Mouse (Mus musculus) MEL (cell line): ENCODE data around the gene Fbxo48. TPM values are rescaled to one million over a fixed set of nuclear protein-coding genes. Genes with fewer than 3 reads are reported as not detected.

Experiments used
- DNase-seq: peaks from one replicate; pipeline ENCODE4 v3.0.0; 2011; ENCODE audit warnings: low read depth, low spot score
- H3K27ac ChIP-seq: 2 replicates; pipeline ENCODE4 v1.5.1; 2012; ENCODE audit warnings: low read depth, mild to moderate bottlenecking, control low read depth, low read length, moderate library complexity; ENCODE audit not compliant: control insufficient read depth
- H3K27me3 ChIP-seq, 2 experiments: fragments of 150-350 bp in 1 of 2; sonication (generic) in 1 of 2; 2 replicates each; pipeline ENCODE4 v1.6.1; 2012; ENCODE audit warnings: low read length in 2 of 2, mild to moderate bottlenecking in 2 of 2, improper control_type of control experiment in 1 of 2, moderate library complexity in 1 of 2; ENCODE audit not compliant: insufficient read depth in 2 of 2, control insufficient read depth in 1 of 2
- H3K36me3 ChIP-seq, 2 experiments: 2 replicates each; pipeline ENCODE4 v1.6.1; 2012 to 2014; ENCODE audit warnings: low read length in 2 of 2, improper control_type of control experiment in 1 of 2, inconsistent platforms in 1 of 2, mild to moderate bottlenecking in 1 of 2; ENCODE audit not compliant: insufficient read depth in 2 of 2, control insufficient read depth in 1 of 2
- H3K4me1 ChIP-seq, 2 experiments: fragments of 150-350 bp in 1 of 2; sonication (generic) in 1 of 2; 2 replicates each; pipeline ENCODE4 v1.6.1; 2012; ENCODE audit warnings: low read length in 2 of 2, improper control_type of control experiment in 1 of 2, mild to moderate bottlenecking in 1 of 2; ENCODE audit not compliant: insufficient read depth in 2 of 2, control insufficient read depth in 1 of 2
- H3K4me3 ChIP-seq, 2 experiments: fragments of 150-350 bp in 1 of 2; sonication (generic) in 1 of 2; 2 replicates each; pipeline ENCODE4 v1.5.1; 2012; ENCODE audit warnings: low read depth in 2 of 2, low read length in 2 of 2, mild to moderate bottlenecking in 2 of 2, moderate library complexity in 2 of 2, control low read depth in 1 of 2, improper control_type of control experiment in 1 of 2; ENCODE audit not compliant: control insufficient read depth in 1 of 2, insufficient read depth in 1 of 2
- H3K79me2 ChIP-seq: 2 replicates; pipeline ENCODE4 v1.6.1; 2012; ENCODE audit warnings: mild to moderate bottlenecking, low read length, moderate library complexity; ENCODE audit not compliant: control insufficient read depth, poor library complexity, insufficient read depth
- H3K9ac ChIP-seq: 2 replicates; pipeline ENCODE4 v1.6.1; 2012; ENCODE audit warnings: low read depth, mild to moderate bottlenecking, control low read depth, low read length, moderate library complexity; ENCODE audit not compliant: control insufficient read depth, poor library complexity, severe bottlenecking
- H3K9me3 ChIP-seq: fragments of 150-350 bp; sonication (generic); replicated peaks from 2 replicates; pipeline ENCODE4 v1.6.1; 2012; ENCODE audit warnings: mild to moderate bottlenecking, low read length, improper control_type of control experiment, moderate library complexity; ENCODE audit not compliant: insufficient read depth
- BHLHE40 ChIP-seq: IDR thresholded peaks from 2 replicates; pipeline ENCODE4 v1.6.1; 2012; ENCODE audit warnings: low read depth, mild to moderate bottlenecking, inconsistent platforms, low read length, improper control_type of control experiment, borderline replicate concordance
- CHD1 ChIP-seq: IDR thresholded peaks from 2 replicates; pipeline ENCODE4 v1.6.1; 2012; ENCODE audit warnings: low read depth, mild to moderate bottlenecking, inconsistent platforms, low read length, improper control_type of control experiment
- CHD2 ChIP-seq: IDR thresholded peaks from 2 replicates; pipeline ENCODE4 v1.6.1; 2011; ENCODE audit warnings: low read length, improper control_type of control experiment
- CTCF ChIP-seq, 3 experiments: IDR thresholded peaks in 2 of 3; conservative IDR thresholded peaks in 1 of 3; 2 replicates each; pipeline ENCODE4 v1.5.1; 2011 to 2012; ENCODE audit warnings: low read length in 3 of 3, low read depth in 2 of 3, mild to moderate bottlenecking in 2 of 3, improper control_type of control experiment in 1 of 3, inconsistent platforms in 1 of 3, mixed read lengths in 1 of 3, moderate library complexity in 1 of 3; ENCODE audit not compliant: control insufficient read depth in 1 of 3, insufficient read depth in 1 of 3, poor library complexity in 1 of 3, severe bottlenecking in 1 of 3
- E2F4 ChIP-seq: IDR thresholded peaks from 2 replicates; pipeline ENCODE4 v1.6.1; 2011; ENCODE audit warnings: low read depth, low read length, improper control_type of control experiment, borderline replicate concordance
- EP300 ChIP-seq, 2 experiments: IDR thresholded peaks; 2 replicates each; pipeline ENCODE4 v1.6.1; 2011; ENCODE audit warnings: improper control_type of control experiment in 2 of 2, low read length in 2 of 2, low read depth in 1 of 2, mild to moderate bottlenecking in 1 of 2
- ETS1 ChIP-seq: IDR thresholded peaks from 2 replicates; pipeline ENCODE4 v1.6.1; 2012; ENCODE audit warnings: low read depth, mild to moderate bottlenecking, inconsistent platforms, low read length, improper control_type of control experiment, moderate library complexity
- GABPA ChIP-seq: IDR thresholded peaks from 2 replicates; pipeline ENCODE4 v1.6.1; 2012; ENCODE audit warnings: low read depth, mild to moderate bottlenecking, inconsistent platforms, low read length, improper control_type of control experiment, moderate library complexity
- GATA1 ChIP-seq: IDR thresholded peaks from 2 replicates; pipeline ENCODE4 v1.6.1; 2011; ENCODE audit warnings: low read depth, low read length, improper control_type of control experiment
- HCFC1 ChIP-seq: IDR thresholded peaks from 2 replicates; pipeline ENCODE4 v1.6.1; 2012; ENCODE audit warnings: low read depth, mild to moderate bottlenecking, inconsistent platforms, low read length, improper control_type of control experiment, moderate library complexity
- JUND ChIP-seq: IDR thresholded peaks from 2 replicates; pipeline ENCODE4 v1.6.1; 2011; ENCODE audit warnings: low read depth, mild to moderate bottlenecking, improper control_type of control experiment, low read length
- KAT2A ChIP-seq: conservative IDR thresholded peaks from 2 replicates; pipeline ENCODE4 v1.6.1; 2012; ENCODE audit warnings: low read depth, low read length, improper control_type of control experiment, inconsistent platforms
- MAFK ChIP-seq: IDR thresholded peaks from 2 replicates; pipeline ENCODE4 v1.6.1; 2011; ENCODE audit warnings: low read depth, mild to moderate bottlenecking, low read length, improper control_type of control experiment, borderline replicate concordance
- MAX ChIP-seq: IDR thresholded peaks from 2 replicates; pipeline ENCODE4 v1.6.1; 2011; ENCODE audit warnings: low read length, improper control_type of control experiment
- MAZ ChIP-seq: IDR thresholded peaks from 2 replicates; pipeline ENCODE4 v1.6.1; 2012; ENCODE audit warnings: low read depth, mild to moderate bottlenecking, inconsistent platforms, low read length, improper control_type of control experiment
- MEF2A ChIP-seq: IDR thresholded peaks from 2 replicates; pipeline ENCODE4 v1.6.1; 2014; ENCODE audit warnings: low read depth, mild to moderate bottlenecking, inconsistent platforms, low read length, improper control_type of control experiment; ENCODE audit not compliant: poor library complexity, insufficient replicate concordance, severe bottlenecking; ENCODE audit errors: extremely low read depth
- MXI1 ChIP-seq: IDR thresholded peaks from 2 replicates; pipeline ENCODE4 v1.6.1; 2011; ENCODE audit warnings: mild to moderate bottlenecking, low read depth, low read length, improper control_type of control experiment
- MYB ChIP-seq: IDR thresholded peaks from 2 replicates; pipeline ENCODE4 v1.6.1; 2011; ENCODE audit warnings: mild to moderate bottlenecking, low read depth, low read length, improper control_type of control experiment
- MYC ChIP-seq: IDR thresholded peaks from 2 replicates; pipeline ENCODE4 v1.6.1; 2011; ENCODE audit warnings: low read depth, mild to moderate bottlenecking, low read length, improper control_type of control experiment, moderate library complexity
- NELFE ChIP-seq: IDR thresholded peaks from 2 replicates; pipeline ENCODE4 v1.6.1; 2011; ENCODE audit warnings: low read depth, low read length, improper control_type of control experiment
- NRF1 ChIP-seq: IDR thresholded peaks from 2 replicates; pipeline ENCODE4 v1.6.1; 2014; ENCODE audit warnings: low read depth, mild to moderate bottlenecking, inconsistent platforms, low read length, improper control_type of control experiment, moderate library complexity; ENCODE audit not compliant: poor library complexity, insufficient read depth, severe bottlenecking
- POLR2A ChIP-seq, 2 experiments: IDR thresholded peaks; 2 replicates each; pipeline ENCODE4 v1.6.1; 2011 to 2012; ENCODE audit warnings: low read length in 2 of 2, mild to moderate bottlenecking in 2 of 2, control low read depth in 1 of 2, improper control_type of control experiment in 1 of 2, low read depth in 1 of 2, moderate library complexity in 1 of 2; ENCODE audit not compliant: control insufficient read depth in 1 of 2, insufficient read depth in 1 of 2, poor library complexity in 1 of 2
- POLR2AphosphoS2 ChIP-seq: IDR thresholded peaks from 2 replicates; pipeline ENCODE4 v1.6.1; 2011; ENCODE audit warnings: low read length, improper control_type of control experiment
- POLR2AphosphoS5 ChIP-seq: IDR thresholded peaks from 2 replicates; pipeline ENCODE4 v1.6.1; 2012; ENCODE audit warnings: low read depth, borderline replicate concordance, mild to moderate bottlenecking, inconsistent platforms, low read length, moderate library complexity, mixed read lengths
- RAD21 ChIP-seq: IDR thresholded peaks from 2 replicates; pipeline ENCODE4 v1.6.1; 2011; ENCODE audit warnings: mild to moderate bottlenecking, low read depth, low read length, improper control_type of control experiment
- RCOR1 ChIP-seq: IDR thresholded peaks from 2 replicates; pipeline ENCODE4 v1.6.1; 2012; ENCODE audit warnings: low read depth, mild to moderate bottlenecking, inconsistent platforms, low read length, improper control_type of control experiment
- SIN3A ChIP-seq: IDR thresholded peaks from 2 replicates; pipeline ENCODE4 v1.6.1; 2012; ENCODE audit warnings: low read length, improper control_type of control experiment, inconsistent platforms
- SMC3 ChIP-seq: IDR thresholded peaks from 2 replicates; pipeline ENCODE4 v1.6.1; 2011; ENCODE audit warnings: low read depth, low read length, improper control_type of control experiment
- TAL1 ChIP-seq: IDR thresholded peaks from 2 replicates; pipeline ENCODE4 v1.6.1; 2012; ENCODE audit warnings: mild to moderate bottlenecking, inconsistent platforms, low read length, moderate library complexity, mixed read lengths
- TBP ChIP-seq: IDR thresholded peaks from 2 replicates; pipeline ENCODE4 v1.8.0; 2011; ENCODE audit warnings: low read depth, low read length, improper control_type of control experiment
- TCF12 ChIP-seq: IDR thresholded peaks from 2 replicates; pipeline ENCODE4 v1.6.1; 2014; ENCODE audit warnings: low read depth, mild to moderate bottlenecking, inconsistent platforms, low read length, improper control_type of control experiment, moderate library complexity
- UBTF ChIP-seq: IDR thresholded peaks from 2 replicates; pipeline ENCODE4 v1.6.1; 2012; ENCODE audit warnings: low read depth, mild to moderate bottlenecking, inconsistent platforms, low read length, improper control_type of control experiment, moderate library complexity, borderline replicate concordance; ENCODE audit not compliant: insufficient read depth
- USF1 ChIP-seq: IDR thresholded peaks from 2 replicates; pipeline ENCODE4 v1.6.1; 2014; ENCODE audit warnings: low read depth, mild to moderate bottlenecking, inconsistent platforms, low read length, improper control_type of control experiment, moderate library complexity
- USF2 ChIP-seq, 2 experiments: IDR thresholded peaks; 2 replicates each; pipeline ENCODE4 v1.6.1; 2011 to 2012; ENCODE audit warnings: improper control_type of control experiment in 2 of 2, low read length in 2 of 2, borderline replicate concordance in 1 of 2, inconsistent platforms in 1 of 2, low read depth in 1 of 2, mild to moderate bottlenecking in 1 of 2; ENCODE audit not compliant: insufficient read depth in 1 of 2
- ZC3H11A ChIP-seq: IDR thresholded peaks from 2 replicates; pipeline ENCODE4 v1.6.1; 2012; ENCODE audit warnings: low read depth, mild to moderate bottlenecking, inconsistent platforms, low read length, improper control_type of control experiment
- ZKSCAN1 ChIP-seq: IDR thresholded peaks from 2 replicates; pipeline ENCODE4 v1.6.1; 2012; ENCODE audit warnings: low read depth, mild to moderate bottlenecking, inconsistent platforms, low read length, improper control_type of control experiment, moderate library complexity
- ZMIZ1 ChIP-seq: IDR thresholded peaks from 2 replicates; pipeline ENCODE4 v1.6.1; 2012; ENCODE audit warnings: low read depth, mild to moderate bottlenecking, inconsistent platforms, low read length, improper control_type of control experiment, moderate library complexity
- ZNF384 ChIP-seq: IDR thresholded peaks from 2 replicates; pipeline ENCODE4 v1.6.1; 2012; ENCODE audit warnings: low read depth, mild to moderate bottlenecking, inconsistent platforms, low read length, improper control_type of control experiment
- polyA plus RNA-seq, 2 experiments: library from polyadenylated mRNA; stranded (reverse) in 1 of 2; unstranded in 1 of 2; fragments of >175 nt in 1 of 2; fragments of >200 nt in 1 of 2; gene quantifications; 2 replicates each; pipeline versions ENCODE4 v1.2.1 to v1.2.4; 2012; ENCODE audit warnings: low replicate concordance in 2 of 2, low read depth in 1 of 2; ENCODE audit not compliant: insufficient read length in 2 of 2, insufficient read depth in 1 of 2, missing spikeins in 1 of 2
- total RNA-seq: library from RNA; depleted of rRNA; stranded (reverse); fragments of 300-350 nt; gene quantifications from 2 replicates; pipeline ENCODE4 v1.2.3, GENCODE M21; 2012

Gene Fbxo48
- total and polyA plus RNA-seq, 3 experiments = 3.4 to 5.2 TPM; not detected in 1

DNA sequence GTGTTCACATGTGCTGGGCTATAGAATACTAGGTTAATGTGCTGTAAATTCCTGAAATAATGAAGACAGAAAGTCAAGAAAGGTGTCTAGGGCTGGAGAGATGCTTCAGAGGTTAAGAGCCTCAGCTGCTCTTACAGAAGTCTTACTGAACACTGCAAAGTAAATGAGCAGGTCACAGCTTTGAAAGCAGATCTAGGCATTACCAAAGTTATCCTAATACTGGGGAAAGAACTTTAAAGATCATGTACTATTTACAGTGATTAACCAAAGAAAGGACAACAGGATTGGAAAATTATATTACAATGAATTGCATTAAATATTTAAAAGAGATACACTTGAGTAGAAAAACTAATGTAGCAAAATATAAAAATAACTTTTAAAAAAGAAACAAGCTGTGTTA, 48.8 kb downstream of the Fbxo48 start:
- Histone ChIP-seq H3K4me3 (no peak overlapping the region), H3K27me3 (no peaks in the 10 kb centered on the region), H3K79me2 (peaks cover 51% of the 10 kb centered on the region), H3K36me3 (peaks cover 21 to 58% of the 10 kb centered on the region in 2 experiments), H3K9me3 (no peaks in the 10 kb centered on the region), H3K9ac (no peak overlapping the region), H3K27ac (no peak overlapping the region), H3K4me1 (peaks cover 42 to 47% of the 10 kb centered on the region in 2 experiments)
- peak; percentile 58 for DNase-seq
- TF ChIP-seq SMC3 (no peak), NELFE (no peak), POLR2A (IDR thresholded peaks at IDR 0.05; ENCODE audit: control insufficient read depth in 1 of 2, insufficient read depth in 1 of 2, low read depth in 1 of 2, low read length in 2 of 2, poor library complexity in 1 of 2) (no peak), JUND (no peak), KAT2A (no peak), SIN3A (no peak; the same call in 1 of the 2 replicates), TCF12 (0 out of 2 replicates have a peak, but pooled peaks have one; percentile 8), TBP (no peak), MAFK (no peak), E2F4 (no peak), MEF2A (no peak), HCFC1 (no peak), MAZ (no peak), CHD2 (no peak), GABPA (no peak), MAX (no peak), NRF1 (no peak), POLR2AphosphoS5 (no peak), ZMIZ1 (no peak), EP300 (IDR thresholded peaks at IDR 0.05; ENCODE audit: low read depth in 1 of 2, low read length in 2 of 2) (peak; percentile 2 to 28; a peak in 2 of 4 replicates), BHLHE40 (no peak), POLR2AphosphoS2 (no peak), CHD1 (no peak), RCOR1 (0 out of 2 replicates have a peak, but pooled peaks have one; percentile 7), MYB (no peak), CTCF (IDR thresholded peaks at IDR 0.05 in 2 of 3, conservative IDR thresholded peaks at IDR 0.05 in 1 of 3; ENCODE audit: control insufficient read depth in 1 of 3, insufficient read depth in 1 of 3, low read depth in 2 of 3, low read length in 3 of 3, poor library complexity in 1 of 3, severe bottlenecking in 1 of 3) (no peak), ZKSCAN1 (no peak), UBTF (no peak), MYC (peak; percentile 24; the same call in 1 of the 2 replicates), USF1 (no peak), ZNF384 (no peak), TAL1 (no peak), ZC3H11A (no peak), GATA1 (no peak), MXI1 (peak; percentile 93), ETS1 (peak; percentile 7; the same call in 1 of the 2 replicates), RAD21 (no peak), USF2 (IDR thresholded peaks at IDR 0.05; ENCODE audit: borderline replicate concordance in 1 of 2, insufficient read depth in 1 of 2, low read depth in 1 of 2, low read length in 2 of 2) (no peak)
